Mouse (Mus musculus): ENCODE data around the gene Them7.

GRCm38 (mm10) chr2:105372156-105372555 is 148.0 kb downstream of the Them7 start:
- TF ChIP-seq CTCF (IDR thresholded peaks at IDR 0.05; ENCODE audit: low read depth) (no peak), EP300 (optimal IDR thresholded peaks at IDR 0.05) (no peak)

All from stomach, postnatal 0 days (tissue).